Mouse (Mus musculus): ENCODE data around the gene Zfp280d. TPM values are rescaled to one million over a fixed set of nuclear protein-coding genes. Genes with fewer than 3 reads are reported as not detected.

The Zfp280d gene
- polyA plus RNA-seq (2015; fragmentation: Nextera tagmentation; extraction: Ambion mirVana): 31.7 and 35.0 TPM in 2 replicates

DNA sequence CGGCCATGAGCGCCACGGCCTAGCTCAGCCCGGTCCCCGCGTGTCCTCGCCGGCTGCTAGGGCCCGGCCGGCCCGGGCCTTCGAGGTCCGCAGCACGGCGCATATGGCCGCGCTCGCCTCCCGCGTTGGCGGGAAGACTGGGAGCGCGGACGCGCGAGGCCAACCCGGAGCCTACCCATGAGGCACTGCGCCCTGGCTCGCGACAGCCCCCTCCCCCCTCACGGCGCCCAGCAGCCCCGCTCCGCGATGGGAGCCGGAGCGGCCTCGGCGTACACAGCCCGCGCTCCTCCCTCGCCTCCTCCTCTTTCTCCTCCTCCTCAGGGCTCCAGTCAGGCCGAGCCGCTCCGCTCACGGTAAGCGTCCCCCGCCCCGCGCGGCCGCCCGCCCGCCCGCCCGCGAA lies at the start of gene Zfp280d:
Gene Zfp280d (plus strand): TSS at position 184 of the 400 bp plus-strand sequence.
- Histone ChIP-seq H3K9ac (peak within 1 kb of the TSS; percentile 85), H3K9me3 (no peaks in the 10 kb centered on the region), H3K36me3 (no peaks in the 10 kb centered on the region), H3K4me1 (peaks cover 8% of the 10 kb centered on the region; the same call in 1 of the 2 replicates), H3K4me3 (peak within 1 kb of the TSS; percentile 62), H3K27me3 (no peaks in the 10 kb centered on the region), H3K4me2 (peak within 1 kb of the TSS; percentile 54), H3K27ac (peak within 1 kb of the TSS; percentile 97)
- 2% methylated on average over 54 of the region's 57 CpGs for WGBS
- ATAC-seq (ENCODE audit: insufficient number of reproducible peaks, low FRiP score, low TSS enrichment, low read depth): peak; percentile 99

DNA sequence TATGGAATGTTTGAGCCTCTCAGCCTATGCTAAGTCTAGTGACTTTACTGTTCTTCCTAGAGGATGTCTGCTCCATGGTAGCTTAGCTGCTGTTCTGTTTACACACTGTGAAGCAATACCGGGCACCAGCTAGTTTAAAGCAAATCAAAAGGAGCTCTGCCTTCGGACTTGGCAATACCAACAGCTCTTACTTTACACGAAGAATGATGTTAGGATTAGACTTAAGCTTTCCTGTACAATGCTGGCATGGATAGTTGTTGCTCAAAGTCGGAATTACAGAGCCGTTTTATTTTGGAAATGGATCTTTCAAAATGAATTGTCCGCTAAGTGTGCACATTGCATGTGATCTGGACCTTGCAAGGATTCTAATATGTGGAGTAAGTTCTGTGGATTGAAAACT lies 48.1 kb upstream of the Zfp280d start:
- ATAC-seq (ENCODE audit: insufficient number of reproducible peaks, low FRiP score, low TSS enrichment, low read depth): no peak
- no peaks in the 10 kb centered on the region for H3K36me3 ChIP-seq
- no peaks in the 10 kb centered on the region for H3K27me3 ChIP-seq
- WGBS: 71% methylated on average over 6 of the region's 6 CpGs
- no peak overlapping the region for H3K9ac ChIP-seq
- no peaks in the 10 kb centered on the region for H3K9me3 ChIP-seq
- no peak overlapping the region; the same call in 1 of the 2 replicates for H3K27ac ChIP-seq
- H3K4me2 ChIP-seq: no peak overlapping the region
- H3K4me3 ChIP-seq: no peak overlapping the region
- no peaks in the 10 kb centered on the region for H3K4me1 ChIP-seq

DNA sequence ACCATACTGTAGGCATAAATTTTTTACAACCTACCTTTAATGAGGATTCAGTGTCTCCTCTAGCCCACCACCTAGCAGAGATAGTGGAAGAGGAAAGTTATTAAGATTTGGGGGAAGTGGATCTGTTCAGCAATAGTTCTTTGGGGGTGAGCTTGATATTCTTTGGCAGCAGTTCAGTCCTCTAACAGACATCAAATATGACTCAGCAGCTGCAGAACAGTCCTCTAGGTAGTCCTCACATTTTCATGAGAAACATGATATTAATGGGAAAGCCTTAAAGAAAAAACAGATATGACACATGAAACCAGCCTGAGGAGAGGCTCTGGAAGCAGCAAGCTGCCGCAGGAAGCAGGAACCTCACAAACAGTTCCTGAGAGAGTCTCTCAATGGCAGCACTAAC lies 22.0 kb upstream of the Zfp280d start:
- Histone ChIP-seq H3K9ac (no peak overlapping the region), H3K27me3 (no peaks in the 10 kb centered on the region), H3K4me3 (no peak overlapping the region), H3K27ac (no peak overlapping the region), H3K4me2 (no peak overlapping the region), H3K4me1 (no peaks in the 10 kb centered on the region), H3K36me3 (no peaks in the 10 kb centered on the region), H3K9me3 (no peaks in the 10 kb centered on the region; the same call in 1 of the 2 replicates)
- 44% methylated on average over 1 of the region's 1 CpGs for WGBS
- no peak for ATAC-seq (ENCODE audit: insufficient number of reproducible peaks, low FRiP score, low TSS enrichment, low read depth)

DNA sequence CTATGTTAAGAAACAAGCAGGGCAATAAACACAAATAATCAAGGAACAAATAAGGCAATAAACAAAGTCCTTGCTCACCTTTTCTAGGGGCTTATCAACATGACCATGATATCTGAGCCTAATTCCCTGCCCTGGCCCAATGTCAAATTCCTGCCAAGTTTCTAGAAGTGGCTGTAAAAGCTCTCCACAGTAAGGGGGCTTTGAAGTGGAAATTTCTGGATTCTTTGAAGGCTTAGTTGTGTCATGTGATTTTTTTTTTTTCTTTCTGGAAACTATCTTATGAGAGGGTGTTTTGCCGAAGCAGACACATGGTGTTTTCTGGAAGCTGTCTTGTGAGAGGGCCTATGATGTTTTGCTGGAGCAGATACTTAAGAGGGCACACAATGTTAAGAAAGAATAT lies 19.4 kb upstream of the Zfp280d start:
- no peak overlapping the region for H3K4me3 ChIP-seq
- H3K4me1 ChIP-seq: no peaks in the 10 kb centered on the region
- no peak overlapping the region for H3K4me2 ChIP-seq
- no peak overlapping the region for H3K9ac ChIP-seq
- H3K36me3 ChIP-seq: no peaks in the 10 kb centered on the region
- H3K9me3 ChIP-seq: no peaks in the 10 kb centered on the region
- WGBS: 52% methylated on average over 1 of the region's 1 CpGs
- no peak overlapping the region for H3K27ac ChIP-seq
- no peak for ATAC-seq (ENCODE audit: insufficient number of reproducible peaks, low FRiP score, low TSS enrichment, low read depth)
- H3K27me3 ChIP-seq: no peaks in the 10 kb centered on the region

DNA sequence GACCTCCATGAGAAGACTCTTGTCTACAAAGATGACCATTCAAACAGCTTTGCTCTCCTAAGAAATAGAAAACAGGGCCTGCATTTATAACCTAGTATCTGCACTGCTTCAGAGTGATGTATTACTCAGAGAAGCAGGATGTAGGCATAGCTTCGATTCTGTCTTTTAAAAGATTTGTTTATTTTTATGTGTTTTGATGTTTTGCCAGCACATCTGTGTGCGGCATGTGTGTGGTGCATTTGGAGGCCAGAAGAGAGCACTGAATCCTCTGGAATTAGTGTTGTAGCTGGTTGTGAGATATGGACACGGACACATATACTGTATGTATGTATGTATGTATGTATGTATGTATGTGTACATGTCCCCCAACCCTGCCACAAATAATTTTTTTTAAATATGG lies 18.0 kb upstream of the Zfp280d start:
- Histone ChIP-seq H3K4me2 (no peak overlapping the region), H3K36me3 (no peaks in the 10 kb centered on the region), H3K4me1 (no peaks in the 10 kb centered on the region), H3K9ac (no peak overlapping the region), H3K27me3 (no peaks in the 10 kb centered on the region), H3K27ac (no peak overlapping the region), H3K4me3 (no peak overlapping the region), H3K9me3 (no peaks in the 10 kb centered on the region)
- WGBS: 47% methylated on average over 3 of the region's 3 CpGs
- no peak for ATAC-seq (ENCODE audit: insufficient number of reproducible peaks, low FRiP score, low TSS enrichment, low read depth)

DNA sequence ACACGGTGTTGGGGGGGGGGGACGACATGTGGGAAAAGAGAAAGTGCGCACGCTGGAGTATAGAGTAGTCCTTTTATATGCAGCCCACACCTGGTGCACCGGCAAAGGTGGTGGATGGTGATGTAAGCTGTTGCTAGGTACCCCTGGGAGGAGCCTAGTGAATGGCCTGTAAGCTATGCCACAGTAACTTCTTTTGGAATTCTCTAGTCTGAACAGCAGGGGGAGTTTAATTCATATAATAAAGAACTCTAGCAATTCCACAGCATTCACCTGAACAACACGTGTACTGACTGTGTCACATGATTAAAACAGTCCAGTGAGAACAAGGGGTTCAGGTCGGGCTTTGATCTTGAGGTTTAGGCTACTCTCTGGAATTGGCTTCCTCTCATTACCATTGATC lies 14.3 kb upstream of the Zfp280d start:
- no peak overlapping the region for H3K4me2 ChIP-seq
- WGBS: 23% methylated on average over 6 of the region's 7 CpGs

DNA sequence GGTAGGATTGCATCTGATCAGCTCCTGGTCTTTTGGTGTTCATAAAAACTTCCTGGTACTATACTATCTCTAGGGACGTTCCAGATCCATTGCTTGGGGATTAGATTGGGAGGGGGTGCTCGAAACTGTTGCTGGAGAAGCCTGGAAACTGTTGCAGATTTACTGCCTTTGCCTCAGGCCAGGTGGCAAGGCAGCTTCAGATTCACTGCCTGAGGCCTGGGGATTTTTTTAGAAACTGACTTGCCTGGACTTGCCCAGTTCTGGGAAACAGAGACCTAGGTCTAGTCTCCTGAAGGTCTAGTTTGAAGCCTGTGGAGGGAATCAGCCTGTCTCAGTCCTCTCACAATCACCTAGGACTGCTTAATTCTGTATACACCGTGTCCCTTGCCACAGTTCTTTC lies 9.8 kb upstream of the Zfp280d start:
- Histone ChIP-seq H3K4me2 (no peak overlapping the region), H3K9me3 (no peaks in the 10 kb centered on the region), H3K9ac (no peak overlapping the region), H3K27me3 (no peaks in the 10 kb centered on the region), H3K36me3 (no peaks in the 10 kb centered on the region), H3K27ac (no peak overlapping the region), H3K4me1 (no peaks in the 10 kb centered on the region), H3K4me3 (no peak overlapping the region)
- no peak for ATAC-seq (ENCODE audit: insufficient number of reproducible peaks, low FRiP score, low TSS enrichment, low read depth)
- WGBS: 62% methylated on average over 3 of the region's 3 CpGs

More for the DNA sequence above, 14.3 kb upstream of the Zfp280d start:
- no peak overlapping the region for H3K4me3 ChIP-seq
- ATAC-seq (ENCODE audit: insufficient number of reproducible peaks, low FRiP score, low TSS enrichment, low read depth): no peak
- no peak overlapping the region for H3K9ac ChIP-seq
- no peaks in the 10 kb centered on the region for H3K4me1 ChIP-seq
- no peaks in the 10 kb centered on the region for H3K9me3 ChIP-seq
- H3K27ac ChIP-seq: no peak overlapping the region
- H3K36me3 ChIP-seq: no peaks in the 10 kb centered on the region
- no peaks in the 10 kb centered on the region for H3K27me3 ChIP-seq

DNA sequence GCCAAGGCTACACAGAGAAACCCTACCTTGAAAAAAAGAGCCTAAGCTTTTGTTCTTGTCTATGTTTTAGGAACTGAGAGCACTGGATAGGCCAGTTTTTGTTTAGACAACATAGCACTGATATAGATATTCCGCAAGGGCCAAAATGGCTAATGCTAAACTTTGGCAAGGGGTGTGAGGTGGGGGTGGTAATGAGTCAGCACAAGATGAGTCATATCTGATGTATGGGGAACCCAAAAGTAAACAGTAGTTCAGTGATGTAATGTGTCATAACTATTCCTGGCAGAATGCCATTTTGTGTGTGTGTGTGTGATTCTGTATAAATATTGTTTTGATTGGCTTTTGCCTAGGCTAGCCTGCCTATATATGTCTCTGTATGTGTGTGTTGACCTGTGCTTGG lies 4.5 kb upstream of the Zfp280d start:
- Histone ChIP-seq H3K4me2 (no peak overlapping the region), H3K27me3 (no peaks in the 10 kb centered on the region), H3K27ac (no peak overlapping the region), H3K36me3 (no peaks in the 10 kb centered on the region), H3K9me3 (no peaks in the 10 kb centered on the region), H3K4me1 (peaks cover 3% of the 10 kb centered on the region; the same call in 1 of the 2 replicates), H3K4me3 (no peak overlapping the region), H3K9ac (no peak overlapping the region)
- WGBS: 82% methylated on average over 1 of the region's 1 CpGs
- no peak for ATAC-seq (ENCODE audit: insufficient number of reproducible peaks, low FRiP score, low TSS enrichment, low read depth)

DNA sequence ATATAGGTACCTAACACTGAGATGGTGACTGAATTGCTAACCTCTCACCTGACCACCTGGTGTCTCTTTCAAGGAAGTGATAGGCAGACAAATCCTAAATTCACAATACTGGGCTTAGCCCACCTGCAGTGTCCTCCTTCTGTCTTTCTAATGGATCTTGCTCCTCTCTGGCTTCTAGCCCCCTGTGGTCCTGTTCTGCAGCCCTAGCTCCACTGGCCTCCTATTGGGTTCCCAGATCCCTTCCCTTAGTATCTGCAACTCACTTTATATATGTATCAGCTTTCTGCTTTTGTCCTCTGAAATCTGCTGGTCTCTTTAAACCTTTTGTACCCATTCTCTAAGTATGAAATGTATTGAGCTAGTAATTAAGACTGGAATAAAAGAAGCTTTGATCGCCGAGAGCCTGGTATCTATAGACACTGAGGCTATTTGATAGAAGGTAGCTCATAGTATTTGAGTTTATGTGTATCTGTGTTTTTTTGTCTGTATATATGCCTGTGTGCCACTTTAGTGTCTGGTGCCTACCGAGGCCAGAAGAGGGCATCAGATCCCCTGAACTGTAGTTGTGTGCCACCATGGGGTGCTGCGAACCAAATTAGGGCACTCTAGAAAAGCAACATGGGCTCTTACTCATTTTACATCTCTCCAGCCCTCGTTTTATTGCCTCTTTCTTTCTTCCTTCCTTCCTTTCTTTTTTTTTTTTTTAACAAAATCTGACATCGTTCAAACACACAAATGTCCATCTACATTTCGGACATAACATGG lies 832 bp upstream of the Zfp280d start:
- Histone ChIP-seq H3K4me2 (no peak overlapping the region), H3K9me3 (no peaks in the 10 kb centered on the region), H3K27ac (no peak overlapping the region; the same call in 1 of the 2 replicates), H3K36me3 (no peaks in the 10 kb centered on the region), H3K27me3 (no peaks in the 10 kb centered on the region), H3K4me3 (no peak overlapping the region), H3K9ac (no peak overlapping the region), H3K4me1 (peaks cover 8% of the 10 kb centered on the region; the same call in 1 of the 2 replicates)
- no peak for ATAC-seq (ENCODE audit: insufficient number of reproducible peaks, low FRiP score, low TSS enrichment, low read depth)
- WGBS: 86% methylated on average over 7 of the region's 7 CpGs

DNA sequence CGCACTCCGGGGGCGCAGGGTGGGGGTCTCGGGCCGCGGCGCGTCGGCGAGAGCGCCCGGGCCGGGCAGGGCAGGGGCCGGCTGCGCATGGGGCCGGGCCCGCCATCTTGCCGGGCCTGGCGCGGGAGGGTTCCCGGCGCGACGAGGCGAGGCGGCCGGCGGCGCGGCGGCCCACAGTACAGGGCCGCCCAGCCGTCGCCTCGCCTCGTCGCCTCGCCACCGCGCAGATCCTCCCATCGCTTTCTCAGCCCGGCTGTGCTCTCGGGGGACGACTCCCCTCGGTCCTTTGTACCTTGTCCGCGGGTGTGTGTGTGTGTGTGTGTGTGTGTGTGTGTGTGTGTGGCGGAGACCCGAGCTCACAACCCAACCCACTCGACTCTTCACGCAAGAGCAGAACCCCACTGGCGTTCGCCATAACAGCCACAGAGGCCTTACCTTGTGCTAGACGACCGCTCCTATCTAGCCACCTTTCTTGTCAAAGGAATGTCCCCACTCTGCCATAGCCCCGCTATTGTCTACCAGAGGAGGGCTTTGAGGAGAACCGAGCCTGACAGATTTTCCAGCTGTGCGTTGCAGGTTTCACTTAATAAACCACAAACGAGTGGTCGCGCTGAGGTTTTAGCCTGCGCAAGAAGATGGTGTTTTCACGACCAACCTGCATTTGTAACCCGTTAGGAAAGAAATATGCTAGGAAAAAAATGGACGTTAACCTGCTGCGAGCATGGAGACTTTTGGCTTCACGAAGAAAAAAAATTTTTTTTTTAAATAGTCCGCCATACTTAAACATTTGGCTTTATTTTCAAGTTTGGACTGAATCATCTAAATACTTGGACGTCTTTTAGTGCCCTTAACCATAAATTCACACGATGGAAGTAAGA lies 680 bp downstream of the Zfp280d start:
- Histone ChIP-seq H3K27me3 (no peaks in the 10 kb centered on the region), H3K4me1 (peaks cover 8% of the 10 kb centered on the region; the same call in 1 of the 2 replicates), H3K27ac (peak overlapping the region; percentile 97), H3K9me3 (no peaks in the 10 kb centered on the region), H3K9ac (peak overlapping the region; percentile 85), H3K36me3 (no peaks in the 10 kb centered on the region), H3K4me2 (peak overlapping the region; percentile 54), H3K4me3 (peak overlapping the region; percentile 62)
- 1% methylated on average over 49 of the region's 70 CpGs for WGBS
- ATAC-seq (ENCODE audit: insufficient number of reproducible peaks, low FRiP score, low TSS enrichment, low read depth): peak; percentile 85

DNA sequence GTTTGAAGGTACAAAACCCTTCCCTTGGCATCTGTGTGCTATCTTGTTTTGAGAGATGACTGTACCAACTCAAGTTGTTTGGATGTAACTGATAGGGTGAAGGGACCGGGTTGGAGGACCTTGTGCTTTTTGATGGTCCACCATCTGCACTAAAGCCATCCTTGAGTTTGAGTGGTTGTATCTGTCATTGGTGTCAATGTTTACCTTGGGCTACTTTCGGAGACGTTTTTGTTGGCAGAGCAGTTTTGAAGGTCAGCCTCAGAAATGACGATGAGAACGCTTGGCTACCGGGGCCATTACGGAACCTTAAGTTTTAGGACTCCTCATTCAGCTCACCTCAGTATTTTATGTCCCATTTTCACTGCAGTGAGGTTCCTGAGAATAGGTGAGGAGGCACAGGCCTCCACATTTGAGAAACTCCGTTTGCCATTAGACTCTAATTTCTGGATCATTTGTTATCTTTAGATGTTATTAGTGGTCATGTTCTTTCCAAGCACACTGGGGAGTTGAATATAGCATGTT lies 1.4 kb downstream of the Zfp280d start:
- H3K27me3 ChIP-seq: no peaks in the 10 kb centered on the region
- peak overlapping the region; percentile 54 for H3K4me2 ChIP-seq
- 48% methylated on average over 8 of the region's 8 CpGs for WGBS
- peaks cover 8% of the 10 kb centered on the region; the same call in 1 of the 2 replicates for H3K4me1 ChIP-seq
- peak overlapping the region; percentile 97 for H3K27ac ChIP-seq
- peak overlapping the region; percentile 62 for H3K4me3 ChIP-seq
- no peaks in the 10 kb centered on the region for H3K9me3 ChIP-seq
- no peak for ATAC-seq (ENCODE audit: insufficient number of reproducible peaks, low FRiP score, low TSS enrichment, low read depth)
- H3K36me3 ChIP-seq: no peaks in the 10 kb centered on the region
- peak overlapping the region; percentile 85; the same call in 1 of the 2 replicates for H3K9ac ChIP-seq

DNA sequence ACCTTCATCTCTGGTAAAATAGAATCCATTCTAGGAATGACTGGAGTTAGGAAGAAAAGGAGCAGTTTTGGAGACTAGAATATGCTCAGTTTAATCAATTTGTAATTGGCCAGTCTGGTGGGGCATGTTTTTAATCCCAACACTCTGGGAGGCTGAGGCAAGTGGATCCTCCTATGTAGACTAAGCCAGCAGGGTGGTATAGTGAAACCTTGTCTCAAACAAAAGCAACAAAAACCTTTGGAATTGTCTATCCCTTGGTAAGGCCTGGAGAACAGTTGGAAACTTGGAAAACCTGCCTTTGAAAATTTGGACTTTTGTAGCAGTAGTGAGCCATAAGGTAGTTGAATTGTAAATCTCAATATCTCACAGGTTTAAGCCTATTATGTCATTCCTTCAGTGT lies 2.3 kb downstream of the Zfp280d start:
- Histone ChIP-seq H3K4me2 (no peak overlapping the region), H3K9me3 (no peaks in the 10 kb centered on the region), H3K4me1 (peaks cover 8% of the 10 kb centered on the region; the same call in 1 of the 2 replicates), H3K36me3 (no peaks in the 10 kb centered on the region), H3K27me3 (no peaks in the 10 kb centered on the region), H3K4me3 (no peak overlapping the region), H3K27ac (no peak overlapping the region), H3K9ac (no peak overlapping the region)
- no peak for ATAC-seq (ENCODE audit: insufficient number of reproducible peaks, low FRiP score, low TSS enrichment, low read depth)

Measured in limb, embryonic 15.5 days (tissue).